ENCODE assay signal across 14 mouse cellular contexts in the genomic region with DNA sequence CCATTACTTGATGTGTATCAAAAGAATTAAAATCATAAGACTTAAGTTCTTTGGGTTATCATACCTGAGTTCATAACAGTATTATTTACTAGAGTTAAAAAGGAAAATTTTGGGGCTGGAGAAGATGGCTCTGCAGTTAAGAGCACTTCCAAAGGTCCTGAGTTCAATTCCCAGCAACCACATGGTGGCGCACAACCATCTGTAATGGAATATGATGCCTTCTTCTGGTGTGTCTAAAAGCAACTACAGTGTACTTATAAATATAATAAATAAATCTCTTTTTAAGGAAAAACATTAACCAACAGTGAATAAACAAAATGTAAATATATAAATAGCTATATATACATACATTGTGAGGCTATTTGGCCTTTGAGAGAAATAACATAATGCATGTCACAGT. TPM values are rescaled to one million over a fixed set of nuclear protein-coding genes. Genes with fewer than 3 reads are reported as not detected.
DNase-seq lines count a peak whose midpoint lies in the region; ATAC-seq and TF ChIP-seq lines count a peak whose summit lies in the region.
"Had no signal": no experiment of that assay in that cellular context is flagged by ENCODE, and none has a peak within 500 bp of the region (broad histone marks: within the 10 kb centered on the region; RNA-seq: fewer than 3 reads in every experiment).

No protein-coding gene starts in this region.

- 92% methylated on average over 1 of the region's 1 CpGs for WGBS in forebrain, embryonic 14.5 days
- 97% methylated on average over 1 of the region's 1 CpGs for WGBS in forebrain, embryonic 12.5 days
- 97% methylated on average over 1 of the region's 1 CpGs for WGBS in kidney, postnatal 0 days

- TF ChIP-seq CTCF in kidney, postnatal 0 days (IDR thresholded peaks at IDR 0.05; ENCODE audit: low read depth), result peak; percentile 51

- H3K27me3 ChIP-seq in forebrain, embryonic 14.5 days (replicated peaks; ENCODE audit: control insufficient read depth, insufficient read depth, low read length), result no peaks in the 10 kb centered on the region
- H3K27me3 ChIP-seq in forebrain, embryonic 12.5 days, result no peaks in the 10 kb centered on the region
- H3K27me3 ChIP-seq in kidney, postnatal 0 days (ENCODE audit: insufficient read depth, low read length), result no peaks in the 10 kb centered on the region
- H3K27me3 ChIP-seq: embryonic facial prominence, embryonic 12.5 days; hindbrain, embryonic 12.5 days; lung, embryonic 15.5 days had no signal

- no peak overlapping the region for H3K27ac ChIP-seq in forebrain, embryonic 14.5 days (ENCODE audit: low read depth, low read length)
- no peak overlapping the region for H3K27ac ChIP-seq in forebrain, embryonic 12.5 days
- H3K27ac ChIP-seq in kidney, postnatal 0 days, result no peak overlapping the region
- H3K27ac ChIP-seq: embryonic facial prominence, embryonic 12.5 days; hindbrain, embryonic 12.5 days; lung, embryonic 15.5 days had no signal

- no peaks in the 10 kb centered on the region for H3K9me3 ChIP-seq in forebrain, embryonic 14.5 days (replicated peaks; ENCODE audit: control insufficient read depth, low read length)
- no peaks in the 10 kb centered on the region for H3K9me3 ChIP-seq in forebrain, embryonic 12.5 days
- no peaks in the 10 kb centered on the region for H3K9me3 ChIP-seq in kidney, postnatal 0 days (replicated peaks; ENCODE audit: low read length)
- H3K9me3 ChIP-seq: embryonic facial prominence, embryonic 12.5 days; hindbrain, embryonic 12.5 days; lung, embryonic 15.5 days had no signal

- no peak for ATAC-seq in forebrain, embryonic 14.5 days
- no peak for ATAC-seq in forebrain, embryonic 12.5 days (ENCODE audit: low FRiP score)
- ATAC-seq in kidney, postnatal 0 days (replicated peaks; ENCODE audit: low FRiP score, low read depth), result no peak

- no peaks in the 10 kb centered on the region for H3K4me1 ChIP-seq in forebrain, embryonic 14.5 days (ENCODE audit: control insufficient read depth, insufficient read depth, low read length)
- no peaks in the 10 kb centered on the region for H3K4me1 ChIP-seq in forebrain, embryonic 12.5 days
- no peaks in the 10 kb centered on the region for H3K4me1 ChIP-seq in kidney, postnatal 0 days (replicated peaks; ENCODE audit: insufficient read depth, low read length)
- H3K4me1 ChIP-seq: embryonic facial prominence, embryonic 12.5 days; hindbrain, embryonic 12.5 days; lung, embryonic 15.5 days had no signal

- peak; percentile 20 for DNase-seq in forebrain, embryonic 14.5 days (ENCODE audit: low spot score)
- DNase-seq in kidney, postnatal 0 days (ENCODE audit: low spot score), result no peak
- DNase-seq in kidney, adult 11 months, result no peak
- peak; percentile 15 for DNase-seq in thymus, postnatal 4 days
- DNase-seq in thymus, postnatal 0 days (ENCODE audit: low spot score), result no peak
- no peak for DNase-seq in embryo, embryonic 11 days
- no peak for DNase-seq in testis, postnatal 10 days (ENCODE audit: low spot score)
- DNase-seq: left cerebral cortex, postnatal 4 days; right cerebral cortex, postnatal 14 days; thymus, postnatal 14 days had no signal

- H3K36me3 ChIP-seq in forebrain, embryonic 14.5 days (ENCODE audit: control insufficient read depth, insufficient read depth, low read length), result peaks cover 73% of the 10 kb centered on the region
- H3K36me3 ChIP-seq in forebrain, embryonic 12.5 days (replicated peaks), result peaks cover 77% of the 10 kb centered on the region
- H3K36me3 ChIP-seq in kidney, postnatal 0 days (ENCODE audit: insufficient read depth, low read length), result peaks cover 59% of the 10 kb centered on the region

- H3K9ac ChIP-seq in forebrain, embryonic 14.5 days (ENCODE audit: low read length), result no peak overlapping the region
- H3K9ac ChIP-seq in forebrain, embryonic 12.5 days, result no peak overlapping the region
- no peak overlapping the region for H3K9ac ChIP-seq in kidney, postnatal 0 days (ENCODE audit: low read depth, low read length)
- H3K9ac ChIP-seq: embryonic facial prominence, embryonic 12.5 days; hindbrain, embryonic 12.5 days; lung, embryonic 15.5 days had no signal

- H3K4me3 ChIP-seq in forebrain, embryonic 14.5 days (ENCODE audit: low read depth, low read length), result no peak overlapping the region
- no peak overlapping the region for H3K4me3 ChIP-seq in forebrain, embryonic 12.5 days (replicated peaks)
- no peak overlapping the region for H3K4me3 ChIP-seq in kidney, postnatal 0 days (replicated peaks; ENCODE audit: low read depth, low read length)
- H3K4me3 ChIP-seq: embryonic facial prominence, embryonic 12.5 days; hindbrain, embryonic 12.5 days; lung, embryonic 15.5 days had no signal

- H3K4me2 ChIP-seq in forebrain, embryonic 14.5 days (ENCODE audit: low read length), result no peak overlapping the region
- H3K4me2 ChIP-seq in forebrain, embryonic 12.5 days, result no peak overlapping the region
- no peak overlapping the region for H3K4me2 ChIP-seq in kidney, postnatal 0 days (ENCODE audit: low read length)
- H3K4me2 ChIP-seq: embryonic facial prominence, embryonic 12.5 days; hindbrain, embryonic 12.5 days; lung, embryonic 15.5 days had no signal

RNA-seq across cellular contexts. Expression of a gene that starts 17.0 kb away (rescaled TPM):
- 137 and 152 TPM in 2 replicates for polyA plus RNA-seq in forebrain, embryonic 14.5 days (2014; fragmentation: Nextera tagmentation; extraction: Ambion mirVana)
- 275 and 277 TPM in 2 replicates for polyA plus RNA-seq in forebrain, embryonic 12.5 days (2016; fragmentation: Nextera tagmentation; extraction: Ambion mirVana)
- 162 and 173 TPM in 2 replicates for polyA plus RNA-seq in kidney, postnatal 0 days (2015; fragmentation: Nextera tagmentation; extraction: Ambion mirVana)
- 251 and 273 TPM in 2 replicates for polyA plus RNA-seq in thymus, postnatal 0 days (2015; fragmentation: Nextera tagmentation; extraction: Ambion mirVana)

RNA-seq across cellular contexts. Expression of a gene that starts 31.1 kb away (rescaled TPM):
- 473 and 528 TPM in 2 replicates for polyA plus RNA-seq in forebrain, embryonic 14.5 days (2014; fragmentation: Nextera tagmentation; extraction: Ambion mirVana)
- 514 and 515 TPM in 2 replicates for polyA plus RNA-seq in forebrain, embryonic 12.5 days (2016; fragmentation: Nextera tagmentation; extraction: Ambion mirVana)
- polyA plus RNA-seq in kidney, postnatal 0 days (2015; fragmentation: Nextera tagmentation; extraction: Ambion mirVana), result 414 and 416 TPM in 2 replicates
- polyA plus RNA-seq in thymus, postnatal 0 days (2015; fragmentation: Nextera tagmentation; extraction: Ambion mirVana), result 462 and 481 TPM in 2 replicates

Comparison
In these comparisons a context has a peak if more than half of its experiments do, and no peak if none do; other contexts are left out.
1. DNase-seq: peak in forebrain, embryonic 14.5 days (single experiment) and thymus, postnatal 4 days (single experiment); none in kidney, postnatal 0 days (single experiment), kidney, adult 11 months (single experiment), thymus, postnatal 0 days (single experiment), embryo, embryonic 11 days (single experiment) and testis, postnatal 10 days (single experiment).